28 mouse cellular contexts compared by ENCODE assay signal in the genomic region with DNA sequence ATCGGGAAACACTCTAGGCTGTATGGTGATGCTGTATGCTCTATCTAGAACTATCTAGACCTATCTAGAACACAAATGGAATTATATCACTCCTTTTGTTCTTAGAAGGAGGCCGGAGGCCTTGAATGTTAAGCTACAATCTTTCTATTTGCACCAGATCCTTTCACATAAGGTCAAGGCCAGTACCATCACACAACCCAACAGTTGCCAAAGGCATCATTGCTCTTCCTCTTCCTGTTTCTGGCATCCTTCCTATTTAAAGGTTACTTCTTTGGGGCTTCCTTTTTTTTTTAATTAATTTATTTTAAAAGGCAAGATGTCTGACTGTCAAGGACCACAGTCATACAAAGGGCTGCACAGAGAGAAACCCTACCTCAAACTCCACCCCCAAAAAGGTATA. TPM values are rescaled to one million over a fixed set of nuclear protein-coding genes. Genes with fewer than 3 reads are reported as not detected.
DNase-seq lines count a peak whose midpoint lies in the region; ATAC-seq and TF ChIP-seq lines count a peak whose summit lies in the region.
"Had no signal": no experiment of that assay in that cellular context is flagged by ENCODE, and none has a peak within 500 bp of the region (broad histone marks: within the 10 kb centered on the region; RNA-seq: fewer than 3 reads in every experiment).

No protein-coding gene starts in this region.

- H3K4me3 ChIP-seq in bone marrow macrophage, adult 2 months (ENCODE audit: insufficient read depth, low read length): no peak overlapping the region
- H3K4me3 ChIP-seq in liver, embryonic 15.5 days (replicated peaks): no peak overlapping the region
- H3K4me3 ChIP-seq: forebrain, embryonic 13.5 days; heart, adult 2 months; heart, embryonic 13.5 days; limb, embryonic 12.5 days; myocyte; neural tube, embryonic 12.5 days had no signal

- WGBS in liver, embryonic 15.5 days (ENCODE audit: insufficient replicate concordance): 69% methylated on average over 2 of the region's 2 CpGs

- H3K27me3 ChIP-seq in liver, embryonic 15.5 days: no peaks in the 10 kb centered on the region
- H3K27me3 ChIP-seq: heart, embryonic 13.5 days; limb, embryonic 12.5 days; neural tube, embryonic 12.5 days had no signal

- ATAC-seq in liver, embryonic 15.5 days (ENCODE audit: insufficient read depth): no peak
- ATAC-seq in megakaryocyte progenitor cell, adult 5-6 weeks (replicated peaks; ENCODE audit: poor library complexity): 0 out of 2 replicates have a peak, but pooled peaks have one; percentile 5
- ATAC-seq: forebrain, embryonic 13.5 days; lung, postnatal 0 days; midbrain, embryonic 16.5 days had no signal

- H3K27ac ChIP-seq in bone marrow macrophage, adult 2 months (ENCODE audit: insufficient read depth, low read depth, low read length): peak overlapping the region; percentile 63
- peak overlapping the region; percentile 75 for H3K27ac ChIP-seq in liver, embryonic 15.5 days (replicated peaks)
- H3K27ac ChIP-seq: forebrain, embryonic 13.5 days; heart, adult 2 months; heart, embryonic 13.5 days; hindbrain, embryonic 14.5 days; limb, embryonic 12.5 days; macrophage; neural tube, embryonic 12.5 days had no signal

- no peak for TF ChIP-seq CTCF in bone marrow macrophage, adult 2 months (IDR thresholded peaks at IDR 0.05; ENCODE audit: low read depth, low read length)

- TF ChIP-seq POLR2A in bone marrow macrophage, adult 2 months (IDR thresholded peaks at IDR 0.05; ENCODE audit: borderline replicate concordance, low read depth, low read length): no peak

- H3K36me3 ChIP-seq in liver, embryonic 15.5 days (replicated peaks): no peaks in the 10 kb centered on the region
- H3K36me3 ChIP-seq: heart, embryonic 13.5 days; limb, embryonic 12.5 days; neural tube, embryonic 12.5 days had no signal

- H3K9me3 ChIP-seq in liver, embryonic 15.5 days (replicated peaks): no peaks in the 10 kb centered on the region
- H3K9me3 ChIP-seq: forebrain, embryonic 13.5 days; heart, embryonic 13.5 days; limb, embryonic 12.5 days; neural tube, embryonic 12.5 days had no signal

- no peak overlapping the region for H3K9ac ChIP-seq in liver, embryonic 15.5 days
- H3K9ac ChIP-seq: forebrain, embryonic 13.5 days; heart, embryonic 13.5 days; hindbrain, embryonic 14.5 days; limb, embryonic 12.5 days; neural tube, embryonic 12.5 days had no signal

- H3K4me2 ChIP-seq in liver, embryonic 15.5 days: no peak overlapping the region
- H3K4me2 ChIP-seq: forebrain, embryonic 13.5 days; heart, embryonic 13.5 days; hindbrain, embryonic 14.5 days; limb, embryonic 12.5 days; midbrain, embryonic 11.5 days; neural tube, embryonic 12.5 days had no signal

- DNase-seq in 416B (ENCODE audit: low read depth): peak; percentile 72
- DNase-seq in embryo, embryonic 10.5 days (ENCODE audit: low spot score): no peak
- no peak for DNase-seq in urinary bladder, adult 2 months (ENCODE audit: low spot score)
- DNase-seq in ovary, postnatal 10 days (ENCODE audit: low spot score): no peak
- DNase-seq: adrenal gland, postnatal 25 days; cerebellum, adult 8-10 months; cerebellum, postnatal 25 days; gastrocnemius, postnatal 25 days; heart, adult 2 months; heart, postnatal 10 days; kidney, adult 11 months; kidney, postnatal 14 days; layer of hippocampus, adult 9-11 months; lung, adult 18-20 months; thymus, postnatal 4 days had no signal

- peaks cover 37% of the 10 kb centered on the region for H3K4me1 ChIP-seq in bone marrow macrophage, adult 2 months (ENCODE audit: control insufficient read depth, insufficient read depth, low read length)
- peaks cover 67% of the 10 kb centered on the region for H3K4me1 ChIP-seq in liver, embryonic 15.5 days (replicated peaks)
- H3K4me1 ChIP-seq: forebrain, embryonic 13.5 days; heart, embryonic 13.5 days; limb, embryonic 12.5 days; neural tube, embryonic 12.5 days had no signal

RNA-seq across cellular contexts. Expression of a gene that starts 6.1 kb away (rescaled TPM):
- 22.8 and 28.3 TPM in 2 replicates for polyA plus RNA-seq in bone marrow macrophage, adult 2 months (2012; ENCODE audit: insufficient read depth, insufficient read length, missing spikeins)
- 9.1 and 9.2 TPM in 2 replicates for polyA plus RNA-seq in liver, embryonic 15.5 days (2015; fragmentation: Nextera tagmentation; extraction: Ambion mirVana)
- total RNA-seq in megakaryocyte progenitor cell, adult 5-6 weeks (2015): 20.8 TPM in 2 replicates
- 41.5 and 48.1 TPM in 2 replicates for total RNA-seq in megakaryocyte progenitor cell, adult 5-6 weeks (2017)
- 40.0 and 56.5 TPM in 2 replicates for polyA plus RNA-seq in urinary bladder, adult 2 months (2012; rRNA removed)

RNA-seq across cellular contexts. Expression of a gene that starts 6.9 kb away (rescaled TPM):
- polyA plus RNA-seq in bone marrow macrophage, adult 2 months (2012; ENCODE audit: insufficient read depth, insufficient read length, missing spikeins): 1,191 and 1,194 TPM in 2 replicates
- 294 and 338 TPM in 2 replicates for polyA plus RNA-seq in liver, embryonic 15.5 days (2015; fragmentation: Nextera tagmentation; extraction: Ambion mirVana)
- 2,970 and 3,030 TPM in 2 replicates for total RNA-seq in megakaryocyte progenitor cell, adult 5-6 weeks (2015)
- total RNA-seq in megakaryocyte progenitor cell, adult 5-6 weeks (2017): 1,387 and 1,567 TPM in 2 replicates
- 889 and 965 TPM in 2 replicates for polyA plus RNA-seq in urinary bladder, adult 2 months (2012; rRNA removed)

RNA-seq across cellular contexts. Expression of a gene that starts 22.7 kb away (rescaled TPM):
- 11.5 and 11.7 TPM in 2 replicates for polyA plus RNA-seq in bone marrow macrophage, adult 2 months (2012; ENCODE audit: insufficient read depth, insufficient read length, missing spikeins)
- polyA plus RNA-seq in liver, embryonic 15.5 days (2015; fragmentation: Nextera tagmentation; extraction: Ambion mirVana): 10.1 and 12.0 TPM in 2 replicates
- total RNA-seq in megakaryocyte progenitor cell, adult 5-6 weeks (2015): 16.2 and 22.8 TPM in 2 replicates
- 6.5 and 9.2 TPM in 2 replicates for total RNA-seq in megakaryocyte progenitor cell, adult 5-6 weeks (2017)
- 11.8 and 13.2 TPM in 2 replicates for polyA plus RNA-seq in urinary bladder, adult 2 months (2012; rRNA removed)
